Mouse (Mus musculus): ENCODE results near the gene Defb21.

- TF ChIP-seq CTCF (IDR thresholded peaks at IDR 0.05; ENCODE audit: control insufficient read depth, insufficient read depth, insufficient replicate concordance, low read depth, low read length) (peak; percentile 88; the same call in 1 of the 2 replicates), POLR2A (IDR thresholded peaks at IDR 0.05; ENCODE audit: control insufficient read depth, low read depth, low read length) (no peak)
Measured at GRCm38 (mm10) chr2:152572114-152572794, at the start of gene Defb21.

Data from testis, adult 2 months (tissue).